Mouse (Mus musculus) liver, postnatal 0 days (tissue): ENCODE results near the gene Mvb12b.

Experiments
- CTCF ChIP-seq: sonication (generic); IDR thresholded peaks from 2 replicates; pipeline ENCODE4 v1.5.1; 2016; ENCODE audit warnings: antibody characterized with exemption, low read depth
- EP300 ChIP-seq: IDR thresholded peaks from 2 replicates; pipeline ENCODE4 v1.6.1; 2016; ENCODE audit warnings: antibody characterized with exemption, low read depth, mild to moderate bottlenecking

GRCm38 (mm10) chr2:33839252-33839651, 48.5 kb downstream of the Mvb12b start:
- TF ChIP-seq EP300, result peak; percentile 80; the same call in 1 of the 2 replicates
- no peak for TF ChIP-seq CTCF
